Mouse (Mus musculus): Measurements from ENCODE around the gene Lin7b. TPM values are rescaled to one million over a fixed set of nuclear protein-coding genes. Genes with fewer than 3 reads are reported as not detected.
A peak's percentile ranks its signal among the peaks of the same experiment; 100 is the strongest.

Gene Lin7b
- polyA plus RNA-seq (2015; fragmentation: Nextera tagmentation; extraction: Ambion mirVana): 41.4 and 70.3 TPM in 2 replicates

- H3K4me2 ChIP-seq (ENCODE audit: low read length): peak within 1 kb of the TSS; percentile 91
- ATAC-seq: peak; percentile 61
- H3K27ac ChIP-seq (ENCODE audit: low read depth, low read length): peak within 1 kb of the TSS; percentile 48; the same call in 1 of the 2 replicates
- 10% methylated on average over 28 of the region's 28 CpGs for WGBS
- peak within 1 kb of the TSS; percentile 54 for H3K4me3 ChIP-seq (ENCODE audit: low read length)
- no peaks in the 10 kb centered on the region for H3K9me3 ChIP-seq (ENCODE audit: control insufficient read depth, low read length)
- H3K9ac ChIP-seq (ENCODE audit: low read depth, low read length): peak within 1 kb of the TSS; percentile 68
- peaks cover 23% of the 10 kb centered on the region for H3K4me1 ChIP-seq (ENCODE audit: control insufficient read depth, insufficient read depth, low read depth, low read length)
- peaks cover 15% of the 10 kb centered on the region for H3K36me3 ChIP-seq (ENCODE audit: control insufficient read depth, insufficient read depth, low read length)
- peaks cover 5% of the 10 kb centered on the region; the same call in 1 of the 2 replicates for H3K27me3 ChIP-seq (replicated peaks; ENCODE audit: control insufficient read depth, insufficient read depth, low read length)
These were observed at the start of gene Lin7b for GRCm38 (mm10) chr7:45370475-45371311. Gene Lin7b, minus strand, starts transcription at chr7:45370583.

GRCm38 (mm10) chr7:45417962-45418492, 47.6 kb upstream of the Lin7b start:
- no peak overlapping the region for H3K27ac ChIP-seq (ENCODE audit: low read depth, low read length)
- no peak overlapping the region for H3K9ac ChIP-seq (ENCODE audit: low read depth, low read length)
- no peaks in the 10 kb centered on the region for H3K9me3 ChIP-seq (ENCODE audit: control insufficient read depth, low read length)
- H3K4me3 ChIP-seq (ENCODE audit: low read length): no peak overlapping the region
- WGBS: 9% methylated on average over 13 of the region's 13 CpGs
- H3K4me1 ChIP-seq (ENCODE audit: control insufficient read depth, insufficient read depth, low read depth, low read length): peaks cover 15% of the 10 kb centered on the region
- H3K27me3 ChIP-seq (replicated peaks; ENCODE audit: control insufficient read depth, insufficient read depth, low read length): peaks cover 77% of the 10 kb centered on the region
- ATAC-seq: no peak
- peaks cover 24% of the 10 kb centered on the region for H3K36me3 ChIP-seq (ENCODE audit: control insufficient read depth, insufficient read depth, low read length)
- H3K4me2 ChIP-seq (ENCODE audit: low read length): no peak overlapping the region

- H3K9ac ChIP-seq (ENCODE audit: low read depth, low read length): peak overlapping the region; percentile 41; the same call in 1 of the 2 replicates
- peaks cover 87% of the 10 kb centered on the region for H3K27me3 ChIP-seq (replicated peaks; ENCODE audit: control insufficient read depth, insufficient read depth, low read length)
- no peaks in the 10 kb centered on the region for H3K36me3 ChIP-seq (ENCODE audit: control insufficient read depth, insufficient read depth, low read length)
- H3K4me3 ChIP-seq (ENCODE audit: low read length): peak overlapping the region; percentile 17; the same call in 1 of the 2 replicates
- peaks cover 15% of the 10 kb centered on the region for H3K4me1 ChIP-seq (ENCODE audit: control insufficient read depth, insufficient read depth, low read depth, low read length)
- 11% methylated on average over 37 of the region's 37 CpGs for WGBS
- ATAC-seq: no peak
- H3K9me3 ChIP-seq (ENCODE audit: control insufficient read depth, low read length): no peaks in the 10 kb centered on the region
- peak overlapping the region; percentile 25 for H3K4me2 ChIP-seq (ENCODE audit: low read length)
- H3K27ac ChIP-seq (ENCODE audit: low read depth, low read length): no peak overlapping the region
These were observed 45.3 kb upstream of the Lin7b start for GRCm38 (mm10) chr7:45415636-45416035.

GRCm38 (mm10) chr7:45414740-45415224, 44.4 kb upstream of the Lin7b start:
- no peak for ATAC-seq
- Histone ChIP-seq H3K36me3 (ENCODE audit: control insufficient read depth, insufficient read depth, low read length) (no peaks in the 10 kb centered on the region), H3K27ac (ENCODE audit: low read depth, low read length) (no peak overlapping the region), H3K9me3 (ENCODE audit: control insufficient read depth, low read length) (no peaks in the 10 kb centered on the region), H3K4me3 (ENCODE audit: low read length) (no peak overlapping the region), H3K9ac (ENCODE audit: low read depth, low read length) (no peak overlapping the region), H3K4me2 (ENCODE audit: low read length) (no peak overlapping the region), H3K27me3 (replicated peaks; ENCODE audit: control insufficient read depth, insufficient read depth, low read length) (peaks cover 87% of the 10 kb centered on the region), H3K4me1 (ENCODE audit: control insufficient read depth, insufficient read depth, low read depth, low read length) (peaks cover 15% of the 10 kb centered on the region)
- WGBS: 39% methylated on average over 12 of the region's 12 CpGs

GRCm38 (mm10) chr7:45413864-45414739, 43.7 kb upstream of the Lin7b start:
- Histone ChIP-seq H3K27me3 (replicated peaks; ENCODE audit: control insufficient read depth, insufficient read depth, low read length) (peaks cover 90% of the 10 kb centered on the region), H3K9me3 (ENCODE audit: control insufficient read depth, low read length) (no peaks in the 10 kb centered on the region), H3K36me3 (ENCODE audit: control insufficient read depth, insufficient read depth, low read length) (no peaks in the 10 kb centered on the region), H3K4me3 (ENCODE audit: low read length) (peak overlapping the region; percentile 53), H3K4me1 (ENCODE audit: control insufficient read depth, insufficient read depth, low read depth, low read length) (peaks cover 15% of the 10 kb centered on the region), H3K27ac (ENCODE audit: low read depth, low read length) (no peak overlapping the region), H3K9ac (ENCODE audit: low read depth, low read length) (peak overlapping the region; percentile 68), H3K4me2 (ENCODE audit: low read length) (peak overlapping the region; percentile 92)
- no peak for ATAC-seq
- 2% methylated on average over 27 of the region's 27 CpGs for WGBS

GRCm38 (mm10) chr7:45413113-45413863, 42.9 kb upstream of the Lin7b start, which contains the start of gene Ntf5:
Gene Ntf5, plus strand, starts transcription at chr7:45413695.
- ATAC-seq: peak; percentile 43
- Histone ChIP-seq H3K27ac (ENCODE audit: low read depth, low read length) (no peak within 1 kb of the TSS), H3K9me3 (ENCODE audit: control insufficient read depth, low read length) (no peaks in the 10 kb centered on the region), H3K4me3 (ENCODE audit: low read length) (peak within 1 kb of the TSS; percentile 53), H3K4me1 (ENCODE audit: control insufficient read depth, insufficient read depth, low read depth, low read length) (peaks cover 15% of the 10 kb centered on the region), H3K4me2 (ENCODE audit: low read length) (peak within 1 kb of the TSS; percentile 92), H3K36me3 (ENCODE audit: control insufficient read depth, insufficient read depth, low read length) (no peaks in the 10 kb centered on the region), H3K9ac (ENCODE audit: low read depth, low read length) (peak within 1 kb of the TSS; percentile 68), H3K27me3 (replicated peaks; ENCODE audit: control insufficient read depth, insufficient read depth, low read length) (peaks cover 90% of the 10 kb centered on the region)
- WGBS: 3% methylated on average over 38 of the region's 45 CpGs

- 86% methylated on average over 2 of the region's 2 CpGs for WGBS
- peaks cover 90% of the 10 kb centered on the region for H3K27me3 ChIP-seq (replicated peaks; ENCODE audit: control insufficient read depth, insufficient read depth, low read length)
- peaks cover 15% of the 10 kb centered on the region for H3K4me1 ChIP-seq (ENCODE audit: control insufficient read depth, insufficient read depth, low read depth, low read length)
- no peak for ATAC-seq
- no peak overlapping the region for H3K9ac ChIP-seq (ENCODE audit: low read depth, low read length)
- H3K4me3 ChIP-seq (ENCODE audit: low read length): no peak overlapping the region
- no peak overlapping the region for H3K4me2 ChIP-seq (ENCODE audit: low read length)
- no peaks in the 10 kb centered on the region for H3K36me3 ChIP-seq (ENCODE audit: control insufficient read depth, insufficient read depth, low read length)
- no peak overlapping the region for H3K27ac ChIP-seq (ENCODE audit: low read depth, low read length)
- no peaks in the 10 kb centered on the region for H3K9me3 ChIP-seq (ENCODE audit: control insufficient read depth, low read length)
These were observed 42.0 kb upstream of the Lin7b start for GRCm38 (mm10) chr7:45412421-45412820.

GRCm38 (mm10) chr7:45409497-45410163, 39.2 kb upstream of the Lin7b start:
- ATAC-seq: no peak
- peaks cover 90% of the 10 kb centered on the region for H3K27me3 ChIP-seq (replicated peaks; ENCODE audit: control insufficient read depth, insufficient read depth, low read length)
- no peak overlapping the region for H3K4me2 ChIP-seq (ENCODE audit: low read length)
- H3K9ac ChIP-seq (ENCODE audit: low read depth, low read length): no peak overlapping the region
- no peak overlapping the region for H3K27ac ChIP-seq (ENCODE audit: low read depth, low read length)
- no peaks in the 10 kb centered on the region for H3K36me3 ChIP-seq (ENCODE audit: control insufficient read depth, insufficient read depth, low read length)
- peaks cover 19% of the 10 kb centered on the region for H3K4me1 ChIP-seq (ENCODE audit: control insufficient read depth, insufficient read depth, low read depth, low read length)
- H3K4me3 ChIP-seq (ENCODE audit: low read length): no peak overlapping the region
- 83% methylated on average over 8 of the region's 8 CpGs for WGBS
- no peaks in the 10 kb centered on the region for H3K9me3 ChIP-seq (ENCODE audit: control insufficient read depth, low read length)

Measured in hindbrain, embryonic 16.5 days (tissue).